Mouse (Mus musculus) MEL (cell line): ENCODE measurements around the gene Npnt.

Source experiments
- CHD1 ChIP-seq: IDR thresholded peaks from 2 replicates; pipeline ENCODE4 v1.6.1; 2012; ENCODE audit warnings: low read depth, mild to moderate bottlenecking, inconsistent platforms, low read length, improper control_type of control experiment
- CTCF ChIP-seq, 3 experiments: IDR thresholded peaks in 2 of 3; conservative IDR thresholded peaks in 1 of 3; 2 replicates each; pipeline ENCODE4 v1.5.1; 2011 to 2012; ENCODE audit warnings: low read length in 3 of 3, low read depth in 2 of 3, mild to moderate bottlenecking in 2 of 3, improper control_type of control experiment in 1 of 3, inconsistent platforms in 1 of 3, mixed read lengths in 1 of 3, moderate library complexity in 1 of 3; ENCODE audit not compliant: control insufficient read depth in 1 of 3, insufficient read depth in 1 of 3, poor library complexity in 1 of 3, severe bottlenecking in 1 of 3
- EP300 ChIP-seq, 2 experiments: IDR thresholded peaks; 2 replicates each; pipeline ENCODE4 v1.6.1; 2011; ENCODE audit warnings: improper control_type of control experiment in 2 of 2, low read length in 2 of 2, low read depth in 1 of 2, mild to moderate bottlenecking in 1 of 2
- POLR2A ChIP-seq, 2 experiments: IDR thresholded peaks; 2 replicates each; pipeline ENCODE4 v1.6.1; 2011 to 2012; ENCODE audit warnings: low read length in 2 of 2, mild to moderate bottlenecking in 2 of 2, control low read depth in 1 of 2, improper control_type of control experiment in 1 of 2, low read depth in 1 of 2, moderate library complexity in 1 of 2; ENCODE audit not compliant: control insufficient read depth in 1 of 2, insufficient read depth in 1 of 2, poor library complexity in 1 of 2

DNA sequence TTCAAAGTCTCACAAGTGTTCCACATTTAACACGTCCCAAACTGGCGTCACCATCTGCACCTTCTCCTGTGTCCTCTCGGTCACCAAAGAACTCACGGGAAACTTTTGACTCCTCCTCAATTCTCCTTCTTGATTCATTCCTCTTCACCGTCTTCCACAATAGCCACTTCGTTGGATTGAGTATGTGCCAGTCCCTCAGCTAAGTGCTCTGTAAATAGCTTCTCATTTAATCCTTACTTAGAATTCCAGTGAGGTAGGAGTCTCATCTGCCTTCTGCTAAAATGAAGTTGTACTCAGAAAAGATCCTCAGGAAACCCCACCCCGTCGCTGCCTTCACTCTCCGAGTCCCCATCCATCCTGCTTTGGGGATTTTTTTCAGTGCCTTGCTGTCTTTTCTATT lies 21.9 kb downstream of the Npnt start:
- TF ChIP-seq CHD1 (no peak), EP300 (IDR thresholded peaks at IDR 0.05; ENCODE audit: low read depth in 1 of 2, low read length in 2 of 2) (no peak), CTCF (IDR thresholded peaks at IDR 0.05 in 2 of 3, conservative IDR thresholded peaks at IDR 0.05 in 1 of 3; ENCODE audit: control insufficient read depth in 1 of 3, insufficient read depth in 1 of 3, low read depth in 2 of 3, low read length in 3 of 3, poor library complexity in 1 of 3, severe bottlenecking in 1 of 3) (no peak), POLR2A (IDR thresholded peaks at IDR 0.05; ENCODE audit: control insufficient read depth in 1 of 2, insufficient read depth in 1 of 2, low read depth in 1 of 2, low read length in 2 of 2, poor library complexity in 1 of 2) (no peak)
